Mouse (Mus musculus) forebrain, embryonic 10.5 days (tissue): ENCODE results near the gene Nudt22. TPM values are rescaled to one million over a fixed set of nuclear protein-coding genes. Genes with fewer than 3 reads are reported as not detected.

Experiments used
- DNase-seq: peaks from one replicate; pipeline ENCODE4 v3.0.0-alpha.2; 2017; ENCODE audit warnings: low spot score; ENCODE audit errors: extremely low spot score
- H3K27ac ChIP-seq: fragments of 300-500 bp; sonication (generic); 2 replicates; pipeline ENCODE4 v1.5.1; 2016; ENCODE audit warnings: mild to moderate bottlenecking
- H3K27me3 ChIP-seq: fragments of 300-500 bp; sonication (generic); 2 replicates; pipeline ENCODE4 v1.6.1; 2016; ENCODE audit warnings: mild to moderate bottlenecking; ENCODE audit not compliant: poor library complexity, severe bottlenecking
- H3K36me3 ChIP-seq: fragments of 300-500 bp; sonication (generic); replicated peaks from 2 replicates; pipeline ENCODE4 v1.6.1; 2016; ENCODE audit warnings: mild to moderate bottlenecking, moderate library complexity
- H3K4me1 ChIP-seq: fragments of 300-500 bp; sonication (generic); 2 replicates; pipeline ENCODE4 v1.6.1; 2016
- H3K4me3 ChIP-seq: fragments of 300-500 bp; sonication (generic); 2 replicates; pipeline ENCODE4 v1.5.1; 2016; ENCODE audit warnings: mild to moderate bottlenecking, moderate library complexity
- H3K9me3 ChIP-seq: fragments of 300-500 bp; sonication (generic); 2 replicates; pipeline ENCODE4 v1.6.1; 2016; ENCODE audit warnings: mild to moderate bottlenecking, moderate library complexity
- WGBS: fragments of 180-500 bp; shearing (Covaris S2); methylation state at CpG from one replicate; pipeline ENCODE4 v1.1.7; 2016; 5-methylcytosine and 5-hydroxymethylcytosine counted together
- polyA plus RNA-seq: library from polyadenylated mRNA; unstranded; fragments of >200 nt; fragmentation: Nextera tagmentation; extraction: Ambion mirVana; gene quantifications from 2 replicates; pipeline ENCODE4 v1.2.1, GENCODE M21; 2016

Gene Nudt22
- polyA plus RNA-seq, 1 experiment from 2014 or later = 18.4 TPM

GRCm38 (mm10) chr19:6979486-6980380 lies 16.2 kb downstream of the Nudt22 start:
- under 1% methylated on average over 59 of the region's 59 CpGs for WGBS
- H3K27ac ChIP-seq = peak overlapping the region; percentile 99
- H3K9me3 ChIP-seq = no peaks in the 10 kb centered on the region
- peaks cover 72% of the 10 kb centered on the region for H3K4me1 ChIP-seq
- H3K27me3 ChIP-seq = no peaks in the 10 kb centered on the region
- peaks cover 58% of the 10 kb centered on the region for H3K36me3 ChIP-seq
- DNase-seq = peak; percentile 100
- H3K4me3 ChIP-seq = peak overlapping the region; percentile 86

- Histone ChIP-seq H3K9me3 (no peaks in the 10 kb centered on the region), H3K4me3 (peak overlapping the region; percentile 86), H3K27ac (peak overlapping the region; percentile 99), H3K4me1 (peaks cover 73% of the 10 kb centered on the region), H3K36me3 (peaks cover 53% of the 10 kb centered on the region), H3K27me3 (no peaks in the 10 kb centered on the region)
- 15% methylated on average over 11 of the region's 11 CpGs for WGBS
- no peak for DNase-seq
These were observed 16.9 kb downstream of the Nudt22 start for GRCm38 (mm10) chr19:6979001-6979479.

- WGBS = 73% methylated on average over 3 of the region's 3 CpGs
These were observed 17.3 kb downstream of the Nudt22 start for GRCm38 (mm10) chr19:6978639-6978974.

GRCm38 (mm10) chr19:6977759-6978638 lies 17.9 kb downstream of the Nudt22 start:
- Histone ChIP-seq H3K4me1 (peaks cover 73% of the 10 kb centered on the region), H3K9me3 (no peaks in the 10 kb centered on the region), H3K36me3 (peaks cover 44% of the 10 kb centered on the region), H3K27me3 (no peaks in the 10 kb centered on the region), H3K27ac (peak overlapping the region; percentile 99; the same call in 1 of the 2 replicates), H3K4me3 (peak overlapping the region; percentile 86)
- 89% methylated on average over 13 of the region's 13 CpGs for WGBS
- peak; percentile 21 for DNase-seq

More at GRCm38 (mm10) chr19:6978639-6978974, 17.3 kb downstream of the Nudt22 start:
- no peaks in the 10 kb centered on the region for H3K9me3 ChIP-seq
- peak overlapping the region; percentile 86 for H3K4me3 ChIP-seq
- no peaks in the 10 kb centered on the region for H3K27me3 ChIP-seq
- peak overlapping the region; percentile 99 for H3K27ac ChIP-seq
- peaks cover 73% of the 10 kb centered on the region for H3K4me1 ChIP-seq
- DNase-seq = no peak
- peaks cover 49% of the 10 kb centered on the region for H3K36me3 ChIP-seq

- Histone ChIP-seq H3K36me3 (peaks cover 30% of the 10 kb centered on the region), H3K9me3 (no peaks in the 10 kb centered on the region), H3K4me3 (peak within 1 kb of the TSS; percentile 86), H3K27ac (peak within 1 kb of the TSS; percentile 95), H3K27me3 (peaks cover 20% of the 10 kb centered on the region), H3K4me1 (peaks cover 80% of the 10 kb centered on the region)
- WGBS = under 1% methylated on average over 16 of the region's 16 CpGs
- peak; percentile 64 for DNase-seq
These were observed 20.1 kb downstream of the Nudt22 start, which contains the start of gene Plcb3 for GRCm38 (mm10) chr19:6975537-6976521. Plcb3 (minus strand) TSS chr19:6976470.

- under 1% methylated on average over 81 of the region's 84 CpGs for WGBS
- no peaks in the 10 kb centered on the region for H3K9me3 ChIP-seq
- peak within 1 kb of the TSS; percentile 95 for H3K27ac ChIP-seq
- H3K4me3 ChIP-seq = peak within 1 kb of the TSS; percentile 86
- H3K27me3 ChIP-seq = peaks cover 33% of the 10 kb centered on the region
- H3K4me1 ChIP-seq = peaks cover 81% of the 10 kb centered on the region
- peaks cover 30% of the 10 kb centered on the region for H3K36me3 ChIP-seq
- peak; percentile 89 for DNase-seq
These were observed 21.4 kb downstream of the Nudt22 start, which contains the start of gene Ppp1r14b for GRCm38 (mm10) chr19:6974211-6975205. Ppp1r14b (plus strand) TSS chr19:6974968.

GRCm38 (mm10) chr19:6973581-6974190 lies 22.2 kb downstream of the Nudt22 start:
- 39% methylated on average over 12 of the region's 12 CpGs for WGBS
- peak overlapping the region; percentile 95 for H3K27ac ChIP-seq

GRCm38 (mm10) chr19:6972247-6972917 lies 23.5 kb downstream of the Nudt22 start:
- Histone ChIP-seq H3K9me3 (no peaks in the 10 kb centered on the region), H3K36me3 (peaks cover 16% of the 10 kb centered on the region), H3K27me3 (peaks cover 53% of the 10 kb centered on the region), H3K4me1 (peaks cover 80% of the 10 kb centered on the region), H3K4me3 (no peak overlapping the region), H3K27ac (no peak overlapping the region)
- WGBS = 80% methylated on average over 13 of the region's 13 CpGs
- no peak for DNase-seq

More at GRCm38 (mm10) chr19:6973581-6974190, 22.2 kb downstream of the Nudt22 start:
- peaks cover 40% of the 10 kb centered on the region for H3K27me3 ChIP-seq
- DNase-seq = no peak
- H3K36me3 ChIP-seq = peaks cover 29% of the 10 kb centered on the region
- H3K4me1 ChIP-seq = peaks cover 81% of the 10 kb centered on the region
- peak overlapping the region; percentile 86 for H3K4me3 ChIP-seq
- no peaks in the 10 kb centered on the region for H3K9me3 ChIP-seq

GRCm38 (mm10) chr19:6971644-6972043 lies 24.3 kb downstream of the Nudt22 start:
- H3K9me3 ChIP-seq = no peaks in the 10 kb centered on the region
- H3K4me3 ChIP-seq = no peak overlapping the region
- H3K27me3 ChIP-seq = peaks cover 56% of the 10 kb centered on the region
- 0 out of 2 replicates have a peak overlapping the region, but pooled peaks have one; percentile 48 for H3K27ac ChIP-seq
- peaks cover 73% of the 10 kb centered on the region for H3K4me1 ChIP-seq
- no peak for DNase-seq
- H3K36me3 ChIP-seq = peaks cover 10% of the 10 kb centered on the region
- WGBS = 42% methylated on average over 6 of the region's 6 CpGs

GRCm38 (mm10) chr19:6970460-6971085 lies 25.3 kb downstream of the Nudt22 start:
- WGBS = 19% methylated on average over 11 of the region's 11 CpGs
- Histone ChIP-seq H3K36me3 (peaks cover 12% of the 10 kb centered on the region), H3K4me1 (peaks cover 63% of the 10 kb centered on the region), H3K9me3 (no peaks in the 10 kb centered on the region), H3K4me3 (peak overlapping the region; percentile 65), H3K27ac (peak overlapping the region; percentile 81), H3K27me3 (peaks cover 56% of the 10 kb centered on the region)
- DNase-seq = no peak
